Mouse (Mus musculus) cerebellum, adult 2 months (tissue): ENCODE measurements at regions not wholly inside any gene's neighbourhood (a gene's known extent, or its start where the extent isn't known, plus 50 kb on each side); places are given as distances from the start of the nearest gene placed in this dataset.

Experiments
- DNase-seq, 2 experiments: peaks; one replicate each; pipeline ENCODE4 v3.0.0; 2021
- H3K27ac ChIP-seq: fragments of 200-500 bp; 2 replicates; pipeline ENCODE4 v1.5.1; 2012; ENCODE audit warnings: low read length, control low read depth, inconsistent platforms; ENCODE audit not compliant: insufficient read depth
- H3K27me3 ChIP-seq: fragments of 200-500 bp; 2 replicates; pipeline ENCODE4 v1.6.1; 2012; ENCODE audit warnings: inconsistent platforms, mild to moderate bottlenecking, low read length, moderate library complexity; ENCODE audit not compliant: control insufficient read depth, insufficient read depth
- H3K4me1 ChIP-seq: fragments of 200-500 bp; 2 replicates; pipeline ENCODE4 v1.6.1; 2011; ENCODE audit warnings: low read length; ENCODE audit not compliant: control insufficient read depth, insufficient read depth
- H3K4me3 ChIP-seq: fragments of 200-500 bp; replicated peaks from 2 replicates; pipeline ENCODE3; 2011; ENCODE audit warnings: mild to moderate bottlenecking, low read depth, low read length, control low read depth; ENCODE audit not compliant: insufficient read depth
- CTCF ChIP-seq: fragments of 200-500 bp; IDR thresholded peaks from 2 replicates; pipeline ENCODE4 v1.5.1; 2011; ENCODE audit warnings: low read depth, mild to moderate bottlenecking, control low read depth, low read length, moderate library complexity, borderline replicate concordance; ENCODE audit not compliant: insufficient read depth
- POLR2A ChIP-seq: fragments of 200-500 bp; IDR thresholded peaks from 2 replicates; pipeline ENCODE4 v1.6.1; 2011; ENCODE audit warnings: low read length, control low read depth, borderline replicate concordance; ENCODE audit not compliant: insufficient read depth
- WGBS: fragments of 180-500 bp; shearing (Covaris S2); methylation state at CpG from one replicate; pipeline ENCODE4 v1.1.7; 2018; 5-methylcytosine and 5-hydroxymethylcytosine counted together

DNA sequence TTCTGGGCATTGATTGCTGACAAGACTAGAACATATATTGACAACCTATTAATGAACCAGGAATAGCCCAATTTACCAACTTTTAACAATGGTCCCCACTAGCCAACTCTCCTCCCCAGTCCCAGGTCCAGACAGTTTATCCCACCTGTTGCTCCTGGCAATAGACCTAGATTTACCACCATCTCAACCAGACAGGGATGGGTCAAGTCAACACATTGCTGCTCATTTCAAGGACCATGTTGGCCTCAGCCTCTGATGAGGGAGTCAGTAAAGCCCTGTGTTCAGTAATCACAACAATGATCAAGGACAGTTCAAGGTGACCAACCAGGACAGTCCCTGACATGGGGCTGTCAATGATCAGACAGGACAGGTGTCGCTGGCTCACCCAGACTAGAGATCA lies 305.6 kb upstream of the Pabpc6 start:
- Histone ChIP-seq H3K4me1 (no peaks in the 10 kb centered on the region), H3K27me3 (no peaks in the 10 kb centered on the region), H3K4me3 (no peak overlapping the region), H3K27ac (no peak overlapping the region)
- TF ChIP-seq CTCF (no peak), POLR2A (no peak)
- DNase-seq = no peak
- 100% methylated on average over 1 of the region's 1 CpGs for WGBS

DNA sequence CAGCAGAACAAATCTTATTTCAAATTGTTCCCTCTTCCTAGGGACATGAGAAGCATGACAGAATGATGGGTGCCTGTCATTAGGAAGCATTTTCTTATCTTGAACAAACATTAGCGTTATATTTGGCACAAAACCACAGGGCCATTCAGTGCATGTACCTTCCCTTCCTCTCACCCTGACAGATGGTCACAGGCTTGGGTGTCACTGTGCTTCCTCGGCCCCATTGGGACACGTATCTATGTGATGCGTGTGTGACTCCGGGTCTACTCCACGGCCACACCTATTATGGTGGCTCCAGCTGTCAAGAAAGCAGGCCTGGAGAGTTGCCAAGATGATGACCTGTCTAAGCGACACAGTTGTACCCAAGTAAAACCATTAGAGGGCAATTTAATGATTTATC lies 298.5 kb upstream of the Pabpc6 start:
- WGBS = 25% methylated on average over 7 of the region's 7 CpGs
- no peak for DNase-seq
- Histone ChIP-seq H3K4me1 (no peaks in the 10 kb centered on the region), H3K27me3 (no peaks in the 10 kb centered on the region), H3K27ac (no peak overlapping the region), H3K4me3 (no peak overlapping the region)
- no peak for TF ChIP-seq CTCF
- no peak for TF ChIP-seq POLR2A

DNA sequence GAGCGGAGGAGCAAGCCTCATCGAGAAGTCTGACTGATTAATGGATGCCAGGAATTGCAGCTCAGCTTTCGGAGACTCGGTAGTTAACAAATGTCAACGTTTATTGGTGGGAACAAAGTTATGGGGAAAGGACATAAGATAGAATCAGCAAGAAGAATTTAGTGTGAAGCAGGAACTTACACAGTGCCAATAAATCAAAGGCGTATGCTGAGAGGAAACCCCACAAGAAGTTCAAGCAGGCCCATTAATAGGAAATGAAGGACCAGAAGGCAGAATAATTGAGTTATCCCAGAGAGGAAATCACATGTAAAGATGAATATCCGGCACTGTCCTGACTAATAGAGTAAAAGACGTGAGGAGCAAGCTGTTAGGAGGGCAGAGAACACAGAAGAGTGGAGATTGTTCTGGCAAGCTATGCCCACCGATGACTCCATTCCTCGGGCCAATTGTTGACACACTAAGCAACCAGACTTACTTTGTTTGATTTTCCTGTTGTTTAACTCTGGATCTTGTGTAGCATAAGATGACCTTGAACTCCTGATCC lies 293.4 kb upstream of the Pabpc6 start:
- Histone ChIP-seq H3K4me1 (no peaks in the 10 kb centered on the region), H3K27ac (no peak overlapping the region), H3K4me3 (no peak overlapping the region), H3K27me3 (no peaks in the 10 kb centered on the region)
- DNase-seq = no peak
- WGBS = 82% methylated on average over 10 of the region's 10 CpGs
- TF ChIP-seq POLR2A (no peak), CTCF (no peak)

DNA sequence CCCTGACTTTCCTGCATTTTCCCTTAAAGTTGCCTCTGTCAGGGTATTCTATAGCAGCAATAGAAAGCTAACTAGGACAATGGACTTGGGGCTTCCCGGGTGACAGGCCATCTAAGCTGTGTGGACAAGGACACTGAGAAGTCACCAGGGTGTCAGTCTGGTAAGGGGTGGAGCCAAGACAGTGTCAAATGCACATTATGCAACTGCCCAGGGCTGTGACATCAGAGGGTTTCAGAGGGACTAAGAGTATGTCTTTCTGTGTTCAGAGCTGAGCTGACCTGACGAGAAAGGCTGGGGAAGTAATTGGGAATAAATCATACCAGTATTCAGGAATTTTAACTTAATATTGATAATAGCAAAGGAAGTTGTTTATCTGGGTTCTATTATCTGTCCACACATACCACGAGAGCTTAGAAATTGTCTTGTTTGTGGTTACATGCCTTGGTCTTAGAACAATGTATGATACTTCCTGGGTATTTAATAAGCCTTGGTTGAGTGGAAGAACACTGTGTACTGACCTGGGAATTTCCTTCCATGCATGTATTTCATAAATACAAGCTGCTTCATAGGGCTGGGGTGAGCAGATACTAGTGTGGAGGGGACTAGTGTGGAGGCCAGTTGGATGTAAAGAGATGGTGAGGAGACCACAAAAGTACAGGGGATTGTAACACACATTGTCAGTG lies 279.6 kb upstream of the Pabpc6 start:
- DNase-seq = no peak
- Histone ChIP-seq H3K27ac (no peak overlapping the region), H3K27me3 (no peaks in the 10 kb centered on the region), H3K4me3 (no peak overlapping the region), H3K4me1 (no peaks in the 10 kb centered on the region)
- WGBS = 67% methylated on average over 3 of the region's 3 CpGs
- no peak for TF ChIP-seq POLR2A
- TF ChIP-seq CTCF = no peak

DNA sequence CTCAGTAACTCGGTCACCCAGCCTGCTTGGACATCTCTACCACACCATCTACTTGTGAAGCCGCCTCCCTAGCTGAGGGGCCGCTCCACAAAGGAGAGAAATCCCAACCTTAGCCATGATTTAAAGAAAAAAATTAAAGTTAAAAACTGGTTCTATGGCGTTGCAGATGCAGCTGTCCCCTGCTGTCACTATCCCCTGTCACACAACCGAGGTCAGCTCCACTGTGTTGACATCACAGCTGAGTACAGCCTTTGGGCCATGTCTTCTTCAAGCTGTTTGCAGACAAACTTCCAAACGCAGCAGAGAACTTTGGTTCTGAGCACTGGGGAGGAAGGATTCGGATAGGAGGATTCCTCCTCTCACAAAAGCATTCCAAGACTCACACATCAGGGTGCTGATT lies 278.1 kb upstream of the Pabpc6 start:
- no peaks in the 10 kb centered on the region for H3K4me1 ChIP-seq
- no peaks in the 10 kb centered on the region for H3K27me3 ChIP-seq
- no peak overlapping the region for H3K27ac ChIP-seq
- 72% methylated on average over 7 of the region's 7 CpGs for WGBS
- no peak for TF ChIP-seq CTCF
- TF ChIP-seq POLR2A = no peak
- H3K4me3 ChIP-seq = no peak overlapping the region
- DNase-seq = no peak

DNA sequence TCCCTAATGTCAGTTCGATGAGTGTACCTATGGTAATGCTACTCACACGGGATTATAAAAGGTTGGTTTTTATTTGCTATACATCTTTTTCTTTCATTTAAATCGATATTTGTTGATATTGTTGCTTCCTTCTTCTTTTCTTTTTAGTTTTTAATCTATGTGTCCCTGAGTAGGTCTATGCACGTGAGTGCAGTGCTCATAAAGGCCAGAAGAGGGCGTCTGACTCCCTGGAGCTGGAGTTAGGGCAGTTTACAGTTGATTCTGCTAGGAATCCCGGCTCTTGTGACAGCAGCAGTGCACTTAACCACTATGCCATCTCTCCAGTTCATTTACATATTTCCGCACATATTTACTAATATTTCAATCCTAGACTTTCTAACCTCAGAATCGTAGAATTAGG lies 275.0 kb upstream of the Pabpc6 start:
- H3K27ac ChIP-seq = no peak overlapping the region
- H3K27me3 ChIP-seq = no peaks in the 10 kb centered on the region
- DNase-seq = no peak
- WGBS = 82% methylated on average over 8 of the region's 8 CpGs
- H3K4me3 ChIP-seq = no peak overlapping the region
- no peaks in the 10 kb centered on the region for H3K4me1 ChIP-seq
- TF ChIP-seq CTCF (no peak), POLR2A (no peak)

DNA sequence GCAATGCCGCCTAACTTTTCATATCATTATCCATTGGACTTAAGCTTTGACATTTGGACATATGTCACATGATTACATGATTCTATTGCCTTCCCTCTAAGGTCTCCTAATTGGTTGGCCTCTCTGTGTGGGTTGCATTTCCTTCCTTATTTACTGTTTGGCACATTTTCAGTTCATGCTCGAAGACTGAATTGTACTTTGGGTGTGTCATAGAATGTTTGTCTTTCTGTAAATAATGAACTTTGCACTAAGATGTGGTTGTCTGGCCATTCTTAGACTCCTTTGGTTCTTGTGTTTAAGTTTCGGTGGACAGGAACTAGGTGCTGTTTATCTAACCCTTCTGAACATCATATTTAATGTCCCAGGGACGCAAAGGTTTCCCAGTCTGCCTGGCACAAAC lies 272.7 kb upstream of the Pabpc6 start:
- no peak overlapping the region for H3K4me3 ChIP-seq
- no peaks in the 10 kb centered on the region for H3K4me1 ChIP-seq
- no peak for TF ChIP-seq CTCF
- TF ChIP-seq POLR2A = no peak
- no peak overlapping the region for H3K27ac ChIP-seq
- 91% methylated on average over 4 of the region's 4 CpGs for WGBS
- H3K27me3 ChIP-seq = no peaks in the 10 kb centered on the region
- no peak for DNase-seq

DNA sequence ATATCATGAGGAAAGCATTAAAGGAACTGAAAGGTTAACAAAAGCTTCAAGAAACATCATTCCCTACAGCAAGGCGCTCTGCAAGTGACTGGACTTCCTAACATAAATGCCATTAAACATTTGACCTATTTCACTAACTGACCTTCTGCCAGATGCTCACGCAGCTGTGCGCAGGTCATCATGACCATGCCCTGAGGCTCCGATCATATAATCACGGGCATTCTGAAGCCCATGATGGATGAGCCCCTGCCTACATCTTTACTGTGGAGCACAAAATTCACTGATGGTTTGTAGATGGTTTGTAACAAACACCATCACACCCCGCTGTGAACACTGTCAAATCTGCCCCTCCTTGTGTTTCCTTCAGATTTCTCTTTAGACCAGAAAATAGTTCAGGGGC lies 270.1 kb upstream of the Pabpc6 start:
- DNase-seq = no peak
- TF ChIP-seq CTCF (no peak), POLR2A (no peak)
- no peaks in the 10 kb centered on the region for H3K4me1 ChIP-seq
- no peaks in the 10 kb centered on the region for H3K27me3 ChIP-seq
- WGBS = 86% methylated on average over 6 of the region's 6 CpGs
- no peak overlapping the region for H3K27ac ChIP-seq
- no peak overlapping the region for H3K4me3 ChIP-seq

DNA sequence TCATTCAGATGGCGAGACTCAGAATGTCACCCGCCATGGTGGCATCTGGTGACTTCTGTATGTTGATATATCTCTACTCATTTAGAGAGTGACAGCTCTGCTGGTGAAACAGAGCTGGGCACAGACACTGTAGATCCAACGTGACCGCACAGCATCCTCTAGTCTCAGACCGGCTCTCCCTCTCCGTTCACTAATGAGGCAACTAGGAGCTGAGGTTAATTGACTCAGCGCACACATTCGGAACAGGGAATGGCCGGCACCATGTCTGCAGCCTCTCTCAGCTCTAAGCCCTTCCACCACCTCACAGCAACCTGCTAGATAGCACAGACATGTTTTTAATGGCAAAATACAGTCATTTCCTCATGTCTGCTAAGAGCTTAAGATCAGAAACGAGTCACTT lies 268.9 kb upstream of the Pabpc6 start:
- DNase-seq = no peak
- no peak overlapping the region for H3K4me3 ChIP-seq
- H3K27ac ChIP-seq = no peak overlapping the region
- no peaks in the 10 kb centered on the region for H3K4me1 ChIP-seq
- H3K27me3 ChIP-seq = no peaks in the 10 kb centered on the region
- TF ChIP-seq POLR2A = no peak
- no peak for TF ChIP-seq CTCF
- 89% methylated on average over 10 of the region's 10 CpGs for WGBS
